Mouse (Mus musculus) kidney, adult 2 months (tissue): ENCODE results near the gene Gsap. TPM values are rescaled to one million over a fixed set of nuclear protein-coding genes. Genes with fewer than 3 reads are reported as not detected.

ENCODE experiments used
- DNase-seq: peaks from one replicate; pipeline ENCODE4 v3.0.0; 2021
- H3K27ac ChIP-seq: fragments of 200-500 bp; 2 replicates; pipeline ENCODE4 v1.5.1; 2012; ENCODE audit warnings: low read depth, low read length, control low read depth, inconsistent platforms; ENCODE audit not compliant: insufficient read depth
- H3K27me3 ChIP-seq: fragments of 200-500 bp; replicated peaks from 2 replicates; pipeline ENCODE4 v1.6.1; 2012; ENCODE audit warnings: mild to moderate bottlenecking, moderate library complexity, low read length, inconsistent platforms; ENCODE audit not compliant: control insufficient read depth, insufficient read depth
- H3K36me3 ChIP-seq: fragments of 200-500 bp; 2 replicates; pipeline ENCODE4 v1.6.1; 2012; ENCODE audit warnings: mild to moderate bottlenecking, moderate library complexity, low read length, inconsistent platforms; ENCODE audit not compliant: control insufficient read depth, insufficient read depth
- H3K4me1 ChIP-seq: fragments of 200-500 bp; 2 replicates; pipeline ENCODE4 v1.6.1; 2011; ENCODE audit warnings: low read length; ENCODE audit not compliant: control insufficient read depth, insufficient read depth
- H3K4me3 ChIP-seq: fragments of 200-500 bp; 2 replicates; pipeline ENCODE4 v1.5.1; 2011; ENCODE audit warnings: mild to moderate bottlenecking, low read depth, low read length, control low read depth; ENCODE audit not compliant: insufficient read depth
- CTCF ChIP-seq: fragments of 200-500 bp; conservative IDR thresholded peaks from 2 replicates; pipeline ENCODE4 v1.5.1; 2011; ENCODE audit warnings: low read depth, mild to moderate bottlenecking, control low read depth, low read length, moderate library complexity, mixed read lengths; ENCODE audit not compliant: insufficient read depth, insufficient read length
- POLR2A ChIP-seq: fragments of 200-500 bp; IDR thresholded peaks from one replicate; pipeline ENCODE4 v1.6.1; 2011; ENCODE audit warnings: low read depth, low read length, control low read depth
- WGBS: fragments of 180-500 bp; shearing (Covaris S2); methylation state at CpG from one replicate; pipeline ENCODE4 v1.1.7; 2018; 5-methylcytosine and 5-hydroxymethylcytosine counted together
- polyA plus RNA-seq: library from polyadenylated mRNA; depleted of rRNA; stranded (reverse); fragments of >200 nt; gene quantifications from 2 replicates; pipeline ENCODE4 v1.2.3, GENCODE M21; 2012

The Gsap gene
- polyA plus RNA-seq, 1 experiment: 3.7 TPM

DNA sequence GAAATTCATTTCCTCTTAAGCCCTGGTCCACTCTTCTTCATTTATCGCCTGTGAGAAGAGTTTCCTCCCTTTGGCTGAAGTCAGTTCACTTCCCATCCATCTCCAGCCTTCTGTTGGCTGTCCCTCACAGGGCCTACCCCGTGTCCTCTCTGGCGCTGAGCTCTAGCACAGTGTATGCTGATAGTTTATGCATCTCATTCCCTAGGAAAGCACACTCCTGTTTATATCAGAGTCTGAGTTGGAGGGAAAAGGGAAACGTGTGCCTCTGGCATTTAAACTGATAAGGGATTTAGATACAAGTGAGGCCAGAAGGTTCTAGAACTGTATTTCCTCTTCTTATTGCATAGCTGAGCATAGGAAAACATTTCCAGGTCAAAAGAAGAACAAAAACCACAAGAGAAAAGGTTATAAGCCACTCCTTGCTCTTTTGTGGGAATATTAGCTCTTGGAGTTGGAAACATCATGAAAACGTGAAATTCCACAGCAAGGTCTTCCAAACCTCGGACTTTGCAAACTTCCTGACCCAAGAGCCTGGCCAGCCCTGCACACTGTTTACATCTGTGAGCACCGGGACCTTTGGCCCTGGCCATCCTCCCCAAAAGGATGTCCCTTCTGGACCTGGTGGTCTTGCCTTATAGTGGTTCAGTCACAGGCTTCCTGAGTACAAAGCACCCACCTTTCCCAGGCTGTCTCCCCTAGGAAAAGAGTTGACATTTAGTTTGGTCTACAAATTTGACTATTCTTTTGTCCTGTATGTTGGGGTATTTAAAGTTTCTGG, 102.8 kb downstream of the Gsap start:
- no peak for TF ChIP-seq CTCF
- Histone ChIP-seq H3K4me3 (no peak overlapping the region), H3K27me3 (no peaks in the 10 kb centered on the region), H3K36me3 (no peaks in the 10 kb centered on the region), H3K4me1 (no peaks in the 10 kb centered on the region), H3K27ac (no peak overlapping the region)
- no peak for DNase-seq
- WGBS: 69% methylated on average over 7 of the region's 7 CpGs

DNA sequence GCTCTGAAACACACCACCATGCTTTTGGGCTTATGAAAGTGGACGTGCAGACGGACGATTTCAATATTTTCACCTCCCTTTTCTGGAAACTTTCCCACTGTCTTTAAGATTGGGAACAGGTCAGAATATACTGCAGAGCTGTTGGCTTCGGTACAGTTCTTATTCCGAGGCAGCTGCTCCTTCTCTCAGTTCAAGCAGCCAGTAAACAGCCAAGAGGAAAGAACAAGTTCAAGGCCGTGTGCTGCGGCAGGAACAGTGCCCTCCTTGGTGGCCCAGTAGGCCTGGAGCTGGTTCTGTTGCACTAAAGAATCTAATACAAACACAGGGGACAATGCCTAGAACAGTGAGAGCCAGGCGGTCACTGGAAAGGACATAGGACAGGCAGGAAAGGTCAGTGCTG, 104.5 kb downstream of the Gsap start:
- no peak for DNase-seq
- TF ChIP-seq POLR2A (no peak), CTCF (no peak)

DNA sequence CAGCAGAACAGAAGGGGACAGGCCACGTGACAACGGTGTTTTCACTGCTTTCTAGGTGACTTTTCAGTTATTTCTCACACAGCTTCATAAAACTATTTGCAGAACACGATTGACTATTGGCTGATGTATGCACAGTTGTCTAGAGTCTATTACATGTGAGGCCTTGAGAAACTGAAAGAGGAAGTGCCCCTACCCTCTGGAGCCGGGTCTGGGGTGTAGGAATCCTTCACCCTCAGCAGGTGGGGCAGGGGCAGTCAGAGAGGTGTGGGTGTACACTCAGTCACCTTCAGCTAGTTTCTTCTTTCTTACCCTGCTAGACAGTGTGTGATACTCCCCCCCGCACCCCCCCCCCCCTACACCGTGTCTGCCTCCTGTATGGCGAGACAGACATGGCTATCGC, 109.6 kb downstream of the Gsap start:
- TF ChIP-seq CTCF: no peak
- no peak for TF ChIP-seq POLR2A
- Histone ChIP-seq H3K27me3 (no peaks in the 10 kb centered on the region), H3K4me1 (no peaks in the 10 kb centered on the region), H3K27ac (no peak overlapping the region), H3K4me3 (no peak overlapping the region), H3K36me3 (no peaks in the 10 kb centered on the region)
- DNase-seq: no peak
- WGBS: 86% methylated on average over 8 of the region's 8 CpGs

More for the DNA sequence above, 104.5 kb downstream of the Gsap start:
- WGBS: 81% methylated on average over 8 of the region's 8 CpGs
- Histone ChIP-seq H3K4me1 (no peaks in the 10 kb centered on the region), H3K4me3 (no peak overlapping the region), H3K36me3 (no peaks in the 10 kb centered on the region), H3K27me3 (no peaks in the 10 kb centered on the region), H3K27ac (no peak overlapping the region)

DNA sequence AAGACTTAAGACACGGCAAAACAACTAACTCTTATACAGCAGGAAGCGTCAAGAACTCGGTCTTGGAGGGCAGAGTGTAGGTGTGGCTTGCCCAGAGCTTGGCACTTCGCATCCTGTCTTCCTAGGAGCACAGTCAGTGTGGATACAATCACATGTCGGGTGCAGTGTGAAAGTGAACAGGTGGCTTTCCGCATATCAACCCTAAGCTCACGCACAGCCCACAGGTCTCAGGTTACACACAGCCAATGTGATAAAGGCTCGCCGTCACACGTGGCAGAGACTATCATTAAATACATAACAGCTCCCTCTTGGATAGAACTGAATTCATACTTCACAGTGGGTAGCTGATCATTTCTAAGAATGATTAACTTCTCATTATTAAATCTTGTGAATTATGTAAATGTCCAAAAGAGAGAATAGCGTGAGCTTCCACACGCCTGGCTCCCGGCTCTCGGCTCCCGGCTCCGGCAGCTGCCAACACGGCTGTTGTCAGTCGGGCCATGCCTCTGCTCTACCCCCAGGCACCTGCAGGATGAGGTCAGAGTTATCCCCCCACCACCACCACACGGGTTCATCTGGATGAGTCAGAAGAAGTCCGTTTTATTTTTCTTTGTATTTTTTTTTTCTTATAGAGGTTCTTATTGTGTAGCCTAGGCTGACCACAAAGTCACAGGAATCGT, 113.2 kb downstream of the Gsap start:
- Histone ChIP-seq H3K27me3 (no peaks in the 10 kb centered on the region), H3K27ac (no peak overlapping the region), H3K4me1 (no peaks in the 10 kb centered on the region), H3K36me3 (no peaks in the 10 kb centered on the region), H3K4me3 (no peak overlapping the region)
- 64% methylated on average over 21 of the region's 21 CpGs for WGBS
- TF ChIP-seq POLR2A (no peak), CTCF (no peak)
- DNase-seq: no peak

DNA sequence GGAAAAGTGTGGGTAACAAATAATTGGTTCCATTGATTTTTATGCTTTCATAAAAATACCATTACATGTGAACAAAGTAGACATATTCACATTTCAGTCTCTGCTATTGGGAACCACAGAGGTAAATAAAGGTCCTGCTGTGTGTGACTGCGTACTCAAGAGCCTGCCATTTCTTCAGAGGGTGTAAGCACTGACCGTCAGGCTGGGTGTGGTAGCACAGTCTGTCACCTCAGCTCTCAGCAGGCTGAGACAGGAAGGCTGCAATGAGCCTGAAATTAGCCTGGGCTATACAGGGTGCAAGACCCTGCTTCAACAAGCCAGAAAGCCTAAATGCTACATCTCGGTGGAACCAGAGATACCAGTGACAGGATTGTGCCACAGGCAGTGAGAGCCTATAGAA, 114.0 kb downstream of the Gsap start:
- Histone ChIP-seq H3K4me3 (no peak overlapping the region), H3K27me3 (no peaks in the 10 kb centered on the region), H3K36me3 (no peaks in the 10 kb centered on the region), H3K27ac (no peak overlapping the region), H3K4me1 (no peaks in the 10 kb centered on the region)
- WGBS: 99% methylated on average over 3 of the region's 3 CpGs
- TF ChIP-seq CTCF (no peak), POLR2A (no peak)
- DNase-seq: no peak

DNA sequence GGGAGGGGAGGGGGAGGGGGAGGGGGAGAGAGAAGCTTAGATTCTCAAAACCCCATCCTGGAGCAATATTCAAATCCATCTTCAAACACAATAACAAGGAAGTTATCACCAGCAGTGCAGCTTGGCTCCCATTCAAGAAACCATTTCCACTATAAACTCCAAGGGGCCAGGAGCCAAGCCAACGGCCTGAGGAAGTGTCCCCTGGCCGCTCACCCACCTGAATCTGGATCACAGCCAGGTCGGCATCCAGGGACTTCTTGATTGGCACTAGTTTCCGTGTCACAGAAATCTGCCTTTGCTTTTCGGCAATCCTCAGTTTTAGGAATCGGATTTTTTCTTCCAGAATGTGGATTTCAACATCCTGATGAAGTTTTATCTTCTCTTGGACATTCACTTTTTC, 115.0 kb downstream of the Gsap start:
- Histone ChIP-seq H3K36me3 (no peaks in the 10 kb centered on the region), H3K27ac (no peak overlapping the region), H3K4me3 (no peak overlapping the region), H3K27me3 (no peaks in the 10 kb centered on the region), H3K4me1 (no peaks in the 10 kb centered on the region)
- TF ChIP-seq CTCF (no peak), POLR2A (no peak)
- peak; percentile 34 for DNase-seq
- WGBS: 45% methylated on average over 6 of the region's 6 CpGs

DNA sequence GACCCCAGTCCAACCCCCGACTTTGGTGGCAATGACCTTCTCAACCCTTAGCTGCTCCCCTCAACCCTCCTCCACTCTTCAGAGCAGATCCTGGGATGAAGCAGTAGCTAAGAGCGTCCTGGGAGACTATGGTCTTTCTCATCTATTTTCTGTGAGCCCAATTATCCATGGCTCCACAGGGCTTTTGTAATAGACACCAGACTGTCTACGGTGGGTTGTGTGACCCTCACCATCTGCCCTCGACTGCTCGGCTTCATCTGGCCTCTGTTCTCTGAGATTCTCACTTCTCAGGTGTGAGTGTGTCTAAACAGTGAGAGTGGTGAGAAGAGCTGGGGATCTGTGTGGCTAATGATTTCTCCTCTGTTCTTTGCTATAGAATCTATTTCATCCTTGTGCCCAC, 121.1 kb downstream of the Gsap start:
- H3K27me3 ChIP-seq: no peaks in the 10 kb centered on the region
- H3K4me1 ChIP-seq: no peaks in the 10 kb centered on the region
- H3K36me3 ChIP-seq: no peaks in the 10 kb centered on the region
- no peak for TF ChIP-seq POLR2A
- DNase-seq: no peak
- WGBS: 60% methylated on average over 5 of the region's 5 CpGs
- H3K4me3 ChIP-seq: no peak overlapping the region
- H3K27ac ChIP-seq: no peak overlapping the region
